Comparison of ENCODE assay signal across 9 mouse cellular contexts in genomic region chr19:10818217-10818946, GRCm38 (mm10). TPM values are rescaled to one million over a fixed set of nuclear protein-coding genes. Genes with fewer than 3 reads are reported as not detected.
DNase-seq lines count a peak whose midpoint lies in the region; ATAC-seq and TF ChIP-seq lines count a peak whose summit lies in the region.
"Had no signal": no experiment of that assay in that cellular context is flagged by ENCODE, and none has a peak within 500 bp of the region (broad histone marks: within the 10 kb centered on the region; RNA-seq: fewer than 3 reads in every experiment).

No protein-coding gene starts in this region.

- no peak overlapping the region for H3K27ac ChIP-seq in gastrocnemius, adult 2 months
- no peak overlapping the region for H3K27ac ChIP-seq in embryonic facial prominence, embryonic 13.5 days

- no peaks in the 10 kb centered on the region for H3K36me3 ChIP-seq in embryonic facial prominence, embryonic 13.5 days

- intact Hi-C loops in gastrocnemius, adult 2 months (cut with DNase I) = no loop called here
- intact Hi-C loops in gastrocnemius, postnatal 14 days (cut with DNase I; ENCODE audit: low total_unique reads) = no loop called here
- intact Hi-C loops in left cerebral cortex, postnatal 10 days (cut with DNase I) = loop anchor here (10.0 kb wide), 1 partner anchor 104 kb away; no protein-coding TSS in a partner anchor

- no peak for TF ChIP-seq CTCF in gastrocnemius, adult 2 months (IDR thresholded peaks at IDR 0.05)

- no peak overlapping the region for H3K9ac ChIP-seq in embryonic facial prominence, embryonic 13.5 days

- H3K9me3 ChIP-seq in embryonic facial prominence, embryonic 13.5 days = no peaks in the 10 kb centered on the region

- DNase-seq in gastrocnemius, adult 2 months = no peak
- no peak for DNase-seq in gastrocnemius, postnatal 14 days
- peak; percentile 48 for DNase-seq in kidney, postnatal 14 days
- DNase-seq in left cerebral cortex, postnatal 10 days (ENCODE audit: extremely low spot score in 1 of 2, low spot score in 2 of 2) = no peak
- no peak for DNase-seq in adrenal gland, postnatal 10 days
- no peak for DNase-seq in thymus, adult 18-20 months
- DNase-seq: heart, postnatal 14 days had no signal

- 46% methylated on average over 17 of the region's 17 CpGs for WGBS in embryonic facial prominence, embryonic 13.5 days

- no peaks in the 10 kb centered on the region for H3K27me3 ChIP-seq in embryonic facial prominence, embryonic 13.5 days

- H3K4me1 ChIP-seq in embryonic facial prominence, embryonic 13.5 days = 0 out of 2 replicates have a peak, but pooled peaks cover 3% of the 10 kb centered on the region

- peak overlapping the region; percentile 38 for H3K4me2 ChIP-seq in embryonic facial prominence, embryonic 13.5 days

- no peak for ATAC-seq in embryonic facial prominence, embryonic 13.5 days (ENCODE audit: insufficient number of reproducible peaks, insufficient read depth, low FRiP score, low TSS enrichment, low read depth)
- peak; percentile 85 for ATAC-seq in megakaryocyte progenitor cell, adult 5-6 weeks (replicated peaks; ENCODE audit: poor library complexity)

- peak overlapping the region; percentile 21 for H3K4me3 ChIP-seq in gastrocnemius, adult 2 months
- H3K4me3 ChIP-seq in embryonic facial prominence, embryonic 13.5 days = 0 out of 2 replicates have a peak overlapping the region, but pooled peaks have one; percentile 3

RNA-seq across cellular contexts. Expression of gene Cd6, which starts 11.5 kb away (rescaled TPM):
- total RNA-seq in gastrocnemius, adult 2 months (2021) = not detected
- total RNA-seq in gastrocnemius, postnatal 14 days (2021) = not detected
- 0.08 and 0.15 TPM in 2 replicates for polyA plus RNA-seq in embryonic facial prominence, embryonic 13.5 days (2015; fragmentation: Nextera tagmentation; extraction: Ambion mirVana)
- 0.46 and 0.69 TPM in 2 replicates for total RNA-seq in megakaryocyte progenitor cell, adult 5-6 weeks (2015)
- 1.3 and 1.4 TPM in 2 replicates for total RNA-seq in megakaryocyte progenitor cell, adult 5-6 weeks (2017)
- under 1 TPM; 0.19 to 0.20 TPM for total RNA-seq in left cerebral cortex, postnatal 10 days (2021)
- 1 to 10 TPM; 2.3 to 4.1 TPM for total RNA-seq in adrenal gland, postnatal 10 days (2021)

RNA-seq across cellular contexts. Expression of gene Slc15a3, which starts 21.1 kb away (rescaled TPM):
- total RNA-seq in gastrocnemius, adult 2 months (2021) = under 1 TPM; 0.31 to 0.53 TPM
- under 1 TPM; 0.22 to 0.35 TPM for total RNA-seq in gastrocnemius, postnatal 14 days (2021)
- 0.34 and 0.41 TPM in 2 replicates for polyA plus RNA-seq in embryonic facial prominence, embryonic 13.5 days (2015; fragmentation: Nextera tagmentation; extraction: Ambion mirVana)
- 0.57 and 0.85 TPM in 2 replicates for total RNA-seq in megakaryocyte progenitor cell, adult 5-6 weeks (2015)
- total RNA-seq in megakaryocyte progenitor cell, adult 5-6 weeks (2017) = 0.37 and 1.5 TPM in 2 replicates
- total RNA-seq in left cerebral cortex, postnatal 10 days (2021) = 1 to 10 TPM; 1.1 to 1.6 TPM
- 1 to 10 TPM; 3.2 to 3.5 TPM for total RNA-seq in adrenal gland, postnatal 10 days (2021)

RNA-seq across cellular contexts. Expression of gene Tmem132a, which starts 51.4 kb away (rescaled TPM):
- total RNA-seq in gastrocnemius, adult 2 months (2021) = 1 to 10 TPM; 2.8 to 7.2 TPM
- 10 to 100 TPM; 12.9 to 17.3 TPM for total RNA-seq in gastrocnemius, postnatal 14 days (2021)
- polyA plus RNA-seq in embryonic facial prominence, embryonic 13.5 days (2015; fragmentation: Nextera tagmentation; extraction: Ambion mirVana) = 99.9 and 107 TPM in 2 replicates
- total RNA-seq in megakaryocyte progenitor cell, adult 5-6 weeks (2015) = 0.17 TPM in 1 of 2 replicates, not detected in the other
- total RNA-seq in megakaryocyte progenitor cell, adult 5-6 weeks (2017) = 0.30 TPM in 1 of 2 replicates, not detected in the other
- total RNA-seq in left cerebral cortex, postnatal 10 days (2021) = 100 to 1,000 TPM; 272 to 282 TPM
- total RNA-seq in adrenal gland, postnatal 10 days (2021) = 10 to 100 TPM; 22.3 to 23.1 TPM

Comparison
In these comparisons a context has a peak if more than half of its experiments do, and no peak if none do; other contexts are left out.
1. RNA of gene Tmem132a, which starts 51.4 kb away (total RNA-seq): 272 to 282 TPM in left cerebral cortex, postnatal 10 days; 22.3 to 23.1 TPM in adrenal gland, postnatal 10 days, 12.9 to 17.3 TPM in gastrocnemius, postnatal 14 days, 2.8 to 7.2 TPM in gastrocnemius, adult 2 months and 0.17 to 0.30 TPM in megakaryocyte progenitor cell, adult 5-6 weeks; every median in the first group is over 10 times any median in the second.